Mouse (Mus musculus) adrenal gland, postnatal 10 days (tissue): Measurements from ENCODE around the gene F2rl3. TPM values are rescaled to one million over a fixed set of nuclear protein-coding genes. Genes with fewer than 3 reads are reported as not detected.
A peak's percentile ranks its signal among the peaks of the same experiment; 100 is the strongest.

ENCODE experiments used
- DNase-seq: peaks from one replicate; pipeline ENCODE4 v3.0.0; 2021; ENCODE audit warnings: mixed read lengths
- long read RNA-seq, 2 experiments: library from polyadenylated mRNA; stranded (forward); transcript quantifications; one replicate each; pipeline ENCODE4 v2.0.0; 2021
- total RNA-seq, 2 experiments: library from RNA; stranded (reverse); gene quantifications; 2 replicates each; pipeline ENCODE4 v1.2.3; 2021

Gene F2rl3
- total RNA-seq, result 1 to 10 TPM; 3.2 to 6.1 TPM
- long read RNA-seq, experiment 1, transcript F2rl3-201 (2 exons, 1,751 nt), result major isoform, 5 of 6 reads
- long read RNA-seq, experiment 1, partial matches to known transcripts, result 0 of 6 reads
- long read RNA-seq, experiment 1, other reads (novel, unspliced or antisense), result 0 of 6 reads
- long read RNA-seq, experiment 2, transcript F2rl3-201 (2 exons, 1,751 nt), result major isoform, 6 of 6 reads
- long read RNA-seq, experiment 2, partial matches to known transcripts, result 0 of 6 reads
- long read RNA-seq, experiment 2, other reads (novel, unspliced or antisense), result 0 of 6 reads

DNA sequence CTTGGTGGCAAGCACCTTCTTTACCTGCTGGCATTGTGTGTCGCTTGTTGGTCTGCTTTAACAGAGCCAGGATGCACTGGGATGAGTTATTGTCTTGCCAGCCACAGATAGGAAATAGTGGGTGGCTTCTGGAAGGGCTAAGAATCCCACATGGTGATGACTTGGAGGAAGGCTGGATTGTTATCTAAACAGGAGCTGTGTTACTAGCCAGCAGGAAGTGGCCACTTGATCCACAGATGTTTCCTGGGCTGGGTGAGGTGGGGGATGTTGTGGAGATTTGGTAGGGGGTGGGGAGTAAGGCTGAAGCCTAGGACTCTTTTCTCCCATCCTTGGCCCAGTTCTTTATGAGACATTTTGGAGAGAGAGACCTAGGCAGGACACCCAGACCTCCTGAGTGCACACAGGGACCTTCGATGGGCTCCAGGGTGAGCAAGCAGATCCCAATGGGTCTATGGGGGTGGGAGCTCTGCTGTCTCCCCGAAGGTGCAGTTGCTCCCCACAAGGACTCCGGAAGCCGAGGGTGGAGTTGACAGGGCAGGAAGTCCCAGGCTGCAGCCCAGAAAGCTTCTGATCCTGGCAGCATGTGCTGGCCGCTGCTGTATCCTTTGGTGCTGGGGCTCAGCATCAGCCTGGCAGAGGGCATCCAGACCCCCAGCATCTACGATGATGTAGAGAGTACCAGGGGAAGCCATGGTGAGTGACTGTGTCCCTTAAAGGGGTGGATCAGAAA is at the start of gene F2rl3:
TSS of gene F2rl3 (plus strand) at position 559 of the 730 bp plus-strand sequence.
- DNase-seq, result no peak

- DNase-seq, result no peak
These were observed 49.1 kb upstream of the F2rl3 start for GRCm38 (mm10) chr8:72712569-72712968.

GRCm38 (mm10) chr8:72716594-72716993 is 45.1 kb upstream of the F2rl3 start:
- DNase-seq, result no peak

DNA sequence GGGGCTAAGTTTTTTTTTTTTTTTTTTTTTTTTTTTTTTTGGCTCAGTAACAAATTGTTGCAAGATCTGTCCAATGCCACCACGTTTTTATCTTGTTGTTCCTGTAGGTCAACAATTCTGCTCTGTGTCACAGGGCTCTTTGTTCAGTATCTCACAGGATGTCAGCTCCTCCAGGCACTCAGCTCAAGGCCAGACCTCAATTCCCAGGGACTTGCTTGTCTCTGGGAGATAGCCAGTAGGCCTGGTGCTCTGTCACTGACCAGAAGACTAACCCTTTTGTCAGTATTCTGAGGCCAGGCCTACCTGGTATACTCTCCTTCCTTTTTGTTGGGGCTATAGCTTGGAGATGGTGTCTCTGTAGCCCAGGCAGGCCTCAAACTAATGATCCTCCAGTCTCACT is 41.1 kb upstream of the F2rl3 start:
- DNase-seq, result peak; percentile 61

GRCm38 (mm10) chr8:72722769-72723650 is 38.7 kb upstream of the F2rl3 start, which contains the start of gene Sin3b:
Sin3b (plus strand) TSS chr8:72723285.
- DNase-seq, result peak; percentile 99

GRCm38 (mm10) chr8:72723651-72724001 is 38.1 kb upstream of the F2rl3 start:
- DNase-seq, result peak; percentile 45

- DNase-seq, result no peak
These were observed 33.0 kb upstream of the F2rl3 start for GRCm38 (mm10) chr8:72728636-72729035.

DNA sequence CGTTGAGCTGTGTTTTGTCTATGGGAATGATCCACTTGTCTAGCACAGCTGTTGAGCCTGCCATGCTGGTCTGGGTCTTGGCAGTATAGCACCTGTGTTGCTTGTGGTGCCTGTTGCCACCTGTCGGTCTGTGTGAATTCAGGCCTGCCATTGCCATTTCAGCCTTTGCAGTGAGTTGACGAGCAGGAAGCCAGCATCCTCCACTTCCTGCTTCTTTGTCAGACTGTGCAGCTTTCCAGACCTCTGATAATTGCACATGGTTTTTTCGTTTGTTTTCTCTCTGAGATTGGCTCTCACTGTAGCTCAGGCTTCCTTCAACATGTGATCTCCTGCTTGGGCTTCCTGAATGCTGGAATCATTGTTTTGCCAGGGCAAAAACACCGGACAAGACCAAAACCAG is 26.7 kb upstream of the F2rl3 start:
- no peak for DNase-seq

DNA sequence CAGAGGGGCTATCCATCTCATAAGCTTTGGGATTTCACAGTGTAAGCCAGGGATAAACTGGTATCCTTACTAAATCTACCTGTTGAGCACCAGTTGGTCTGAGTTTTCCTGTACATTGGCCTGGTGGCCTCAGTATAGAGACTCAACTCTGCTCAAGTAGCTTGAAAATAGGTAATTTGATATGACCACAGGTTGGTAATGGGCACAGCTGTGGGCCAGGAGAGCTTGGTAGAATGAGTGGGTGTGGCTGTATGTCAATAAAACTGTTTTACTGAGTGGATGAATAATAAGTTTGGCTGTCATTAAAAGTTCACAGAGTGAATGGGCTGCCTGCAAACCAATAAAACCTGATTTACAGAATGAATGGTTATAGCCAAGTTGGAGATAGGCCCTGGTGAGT is 24.8 kb upstream of the F2rl3 start:
- no peak for DNase-seq

DNA sequence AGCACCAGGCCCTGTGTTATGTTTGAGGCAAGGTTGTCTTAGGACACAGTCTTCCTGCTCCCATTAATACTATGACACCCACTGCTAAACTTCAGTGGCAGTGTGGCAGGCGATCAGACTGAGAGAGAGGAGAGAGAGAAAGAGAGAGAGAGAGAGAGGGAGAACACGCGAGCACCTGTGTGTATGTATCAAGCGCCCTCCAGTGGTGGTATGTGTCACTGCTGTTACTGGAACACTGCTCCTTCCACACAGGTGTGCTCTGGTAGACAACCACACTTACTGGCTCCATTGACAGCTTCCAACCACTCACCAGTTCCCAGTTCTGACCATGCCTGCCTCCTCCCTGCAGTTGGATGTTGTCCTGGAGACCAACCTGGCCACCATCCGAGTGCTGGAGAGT is 15.6 kb upstream of the F2rl3 start:
- DNase-seq, result peak; percentile 57

- DNase-seq, result no peak
These were observed 11.8 kb upstream of the F2rl3 start for GRCm38 (mm10) chr8:72749846-72750245.

- no peak for DNase-seq
These were observed 11.4 kb upstream of the F2rl3 start for GRCm38 (mm10) chr8:72750266-72750665.

DNA sequence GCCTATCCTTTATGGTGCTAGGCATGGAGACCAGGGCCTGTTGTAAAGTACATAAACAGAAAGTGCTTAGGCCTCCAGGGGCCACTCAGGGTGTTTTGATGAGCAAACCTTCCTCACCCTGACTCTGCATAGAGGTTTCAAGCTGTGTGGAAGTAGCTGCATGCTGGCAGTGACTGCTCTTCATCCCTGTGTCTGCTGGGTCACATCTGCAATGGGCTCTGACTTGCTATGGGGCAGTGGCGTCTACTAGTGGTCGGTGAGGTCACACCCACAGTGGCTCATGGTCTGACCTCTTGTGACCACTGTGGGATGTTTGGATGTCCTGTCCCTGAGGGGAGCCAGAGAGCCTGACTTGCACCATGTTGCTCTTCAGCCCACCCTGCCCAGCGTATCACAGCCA is 10.6 kb upstream of the F2rl3 start:
- DNase-seq, result peak; percentile 0

DNA sequence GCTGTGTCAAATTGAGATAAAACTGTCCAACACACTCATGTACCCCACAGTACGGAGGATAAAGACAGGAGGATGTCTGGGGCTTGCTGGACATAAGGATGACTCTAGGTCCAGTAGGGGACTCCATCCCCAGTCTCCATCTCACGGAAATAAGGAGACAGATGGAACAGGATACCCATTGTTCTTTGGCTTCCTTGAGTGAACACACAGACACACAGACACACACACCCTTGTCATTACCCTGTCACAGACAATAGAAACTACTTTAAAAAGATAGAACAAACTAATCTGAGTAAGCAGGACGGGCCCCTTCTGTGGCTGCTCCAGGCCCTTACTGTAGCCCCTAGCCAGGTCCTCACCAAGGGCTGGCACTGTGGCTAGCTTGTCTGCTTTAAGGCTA is 9.4 kb upstream of the F2rl3 start:
- DNase-seq, result no peak

DNA sequence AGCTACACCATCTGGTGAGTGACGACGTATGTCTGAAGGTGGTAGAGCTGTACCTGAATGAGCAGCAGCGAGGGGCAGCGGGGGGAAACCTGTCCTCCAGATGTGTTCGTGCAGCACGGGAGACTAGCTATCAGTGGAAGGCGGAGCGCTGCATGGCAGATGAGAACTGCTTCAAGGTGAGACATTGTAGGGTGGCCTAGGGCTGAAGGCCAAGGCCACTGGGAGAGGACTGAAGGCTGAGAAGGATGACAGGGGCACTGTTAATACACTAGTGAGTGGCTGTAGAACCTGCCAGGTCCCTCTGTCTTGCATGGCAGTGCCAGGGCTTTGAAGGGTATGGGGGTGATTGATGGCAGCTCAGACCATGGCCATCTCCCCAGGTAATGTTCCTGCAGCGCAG is 8.5 kb upstream of the F2rl3 start:
- DNase-seq, result no peak

DNA sequence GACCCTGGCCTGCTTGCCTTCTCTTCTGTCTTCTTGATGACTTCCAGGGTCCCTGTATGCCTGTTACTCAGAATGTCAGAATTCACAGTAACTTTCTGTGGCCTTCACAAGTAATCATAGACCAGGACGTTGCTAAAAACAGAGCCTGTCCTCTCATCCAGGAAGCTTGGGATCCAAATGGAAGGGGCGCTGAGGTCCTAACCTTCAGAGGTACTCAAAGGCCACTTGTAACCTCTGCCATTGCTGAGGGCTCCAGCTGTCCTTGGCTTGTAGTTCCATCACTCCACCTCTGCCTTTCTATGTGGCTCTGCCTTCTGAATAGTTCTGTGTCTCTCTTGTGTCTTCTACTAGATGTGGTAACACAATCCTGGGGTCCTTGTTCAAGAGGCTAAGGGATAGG is 7.9 kb upstream of the F2rl3 start:
- DNase-seq, result no peak

DNA sequence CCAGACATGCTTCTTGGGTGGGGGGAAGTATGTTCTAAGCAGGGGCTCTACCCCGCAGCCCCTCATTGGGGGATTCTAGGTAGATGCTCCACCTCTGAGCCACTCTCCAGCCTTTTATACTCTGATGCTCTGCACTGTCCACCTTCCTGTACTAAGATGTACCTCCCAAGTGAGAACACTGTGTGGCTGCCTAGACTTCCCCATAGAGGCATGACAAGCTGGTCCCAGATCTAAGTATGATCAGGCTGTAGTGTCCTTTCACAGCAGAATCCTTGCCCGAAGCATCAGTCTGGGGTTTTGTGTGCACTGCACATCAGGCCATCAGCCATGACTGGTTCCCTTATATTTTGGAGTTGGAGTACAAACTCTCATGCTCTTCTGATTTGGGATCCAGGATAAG is 5.6 kb upstream of the F2rl3 start:
- no peak for DNase-seq

GRCm38 (mm10) chr8:72756771-72757390 is 4.8 kb upstream of the F2rl3 start:
- DNase-seq, result no peak

- DNase-seq, result no peak
These were observed 4.1 kb upstream of the F2rl3 start for GRCm38 (mm10) chr8:72757426-72758195.

- no peak for DNase-seq
These were observed 3.4 kb upstream of the F2rl3 start for GRCm38 (mm10) chr8:72758310-72758709.

DNA sequence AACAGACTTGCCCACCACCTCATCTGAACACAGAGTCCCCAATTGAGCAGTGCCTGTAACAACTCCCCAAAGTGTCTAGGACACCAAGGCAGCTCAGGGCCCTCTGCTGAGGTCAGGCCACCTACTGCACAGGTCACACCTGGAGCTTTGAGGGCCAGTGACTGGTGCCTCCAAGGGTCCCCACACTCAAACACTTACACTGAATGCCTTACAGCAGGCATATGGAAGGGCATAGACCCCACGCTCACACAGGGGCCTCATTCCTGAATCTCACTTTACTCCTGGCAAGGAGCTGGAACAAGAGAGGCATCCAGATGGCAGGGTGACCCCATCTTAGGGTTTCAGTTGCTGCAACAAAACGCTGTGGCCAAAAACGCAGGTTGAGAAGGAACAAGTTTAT is 1.5 kb upstream of the F2rl3 start:
- DNase-seq, result no peak

- DNase-seq, result no peak
These were observed 626 bp downstream of the F2rl3 start for GRCm38 (mm10) chr8:72762306-72762705.
